Mouse (Mus musculus): ENCODE data around the gene Iba57. TPM values are rescaled to one million over a fixed set of nuclear protein-coding genes. Genes with fewer than 3 reads are reported as not detected.

Gene Iba57
- total RNA-seq, 2 experiments from 2014 or later: 18.5 to 22.2 TPM

- peak; percentile 31 to 35 for DNase-seq
These were observed 29.1 kb downstream of the Iba57 start for GRCm38 (mm10) chr11:59134373-59134997.

GRCm38 (mm10) chr11:59132065-59132464, 31.5 kb downstream of the Iba57 start:
- no peak for DNase-seq

- no peak for DNase-seq
These were observed 32.1 kb downstream of the Iba57 start for GRCm38 (mm10) chr11:59131348-59131919.

- no peak for DNase-seq
These were observed 32.8 kb downstream of the Iba57 start for GRCm38 (mm10) chr11:59130782-59131181.

GRCm38 (mm10) chr11:59105945-59106344, 57.6 kb downstream of the Iba57 start:
- DNase-seq: no peak

Other genes with a start within 250 kb of the Iba57 start
- not detected for gene Btnl10, start 245.8 kb downstream of the Iba57 start, total RNA-seq (2021)
- 100 to 1,000 TPM; 173 to 181 TPM for gene Rnf187, start 224.8 kb downstream of the Iba57 start, total RNA-seq (2021)
- 1 to 10 TPM; 4.5 to 5.8 TPM for gene Hist3h2ba, start 214.8 kb downstream of the Iba57 start, total RNA-seq (2021)
- 10 to 100 TPM; 20.0 to 21.8 TPM for gene Hist3h2a, start 209.1 kb downstream of the Iba57 start, total RNA-seq (2021)
- gene Trim17, start 209.1 kb downstream of the Iba57 start, total RNA-seq (2021): under 1 TPM; 0.10 to 0.26 TPM
- gene Trim11, start 185.6 kb downstream of the Iba57 start, total RNA-seq (2021): 10 to 100 TPM; 23.7 to 25.5 TPM
- gene Obscn, start 27.3 kb downstream of the Iba57 start, total RNA-seq (2021): under 1 TPM; 0.93 to 0.95 TPM
- gene Gjc2, start 19.5 kb upstream of the Iba57 start, total RNA-seq (2021): under 1 TPM; 0.40 TPM
- 10 to 100 TPM; 62.2 to 68.3 TPM for gene Guk1, start 28.5 kb upstream of the Iba57 start, total RNA-seq (2021)
- 10 to 100 TPM; 46.1 to 60.7 TPM for gene Mrpl55, start 38.7 kb upstream of the Iba57 start, total RNA-seq (2021)
- gene 2310033P09Rik, start 44.6 kb upstream of the Iba57 start, total RNA-seq (2021): 10 to 100 TPM; 25.2 to 29.2 TPM
- gene Arf1, start 64.5 kb upstream of the Iba57 start, total RNA-seq (2021): 100 to 1,000 TPM; 461 to 465 TPM
- gene Wnt3a, start 127.0 kb upstream of the Iba57 start, total RNA-seq (2021): not detected
- gene Wnt9a, start 143.2 kb upstream of the Iba57 start, total RNA-seq (2021): 1 to 10 TPM; 1.3 to 1.5 TPM
- gene Prss38, start 211.9 kb upstream of the Iba57 start, total RNA-seq (2021): not detected

All from adrenal gland, postnatal 36 days (tissue).